Mouse (Mus musculus) lung, postnatal 0 days (tissue): ENCODE data around the gene Bcr. TPM values are rescaled to one million over a fixed set of nuclear protein-coding genes. Genes with fewer than 3 reads are reported as not detected.
A peak's percentile ranks its signal among the peaks of the same experiment; 100 is the strongest.

Source experiments
- ATAC-seq: fragments of 200-750 bp; cut with Nextera tagmentation; 2 replicates; pipeline ENCODE4 v1.8.0; 2017; ENCODE audit warnings: moderate library complexity
- DNase-seq: peaks from one replicate; pipeline ENCODE4 v3.0.0-alpha.2; 2016; ENCODE audit warnings: low spot score
- H3K27ac ChIP-seq: fragments of 300-500 bp; sonication (generic); 2 replicates; pipeline ENCODE4 v1.5.1; 2014; ENCODE audit warnings: antibody characterized with exemption, mild to moderate bottlenecking, low read length, mixed read lengths
- H3K27me3 ChIP-seq: fragments of 300-500 bp; sonication (generic); replicated peaks from 2 replicates; pipeline ENCODE4 v1.6.1; 2014; ENCODE audit warnings: low read length, mixed read lengths; ENCODE audit not compliant: insufficient read depth
- H3K36me3 ChIP-seq: fragments of 300-500 bp; sonication (generic); 2 replicates; pipeline ENCODE4 v1.6.1; 2014; ENCODE audit warnings: low read length, mixed read lengths; ENCODE audit not compliant: insufficient read depth
- H3K4me1 ChIP-seq: fragments of 300-500 bp; sonication (generic); 2 replicates; pipeline ENCODE4 v1.6.1; 2014; ENCODE audit warnings: antibody characterized with exemption, low read depth, low read length, mixed read lengths; ENCODE audit not compliant: insufficient read depth
- H3K4me2 ChIP-seq: fragments of 300-500 bp; sonication (generic); replicated peaks from 2 replicates; pipeline ENCODE4 v1.6.1; 2014; ENCODE audit warnings: low read depth, mild to moderate bottlenecking, low read length, moderate library complexity, mixed read lengths
- H3K4me3 ChIP-seq: fragments of 300-500 bp; sonication (generic); 2 replicates; pipeline ENCODE4 v1.5.1; 2014; ENCODE audit warnings: low read depth, low read length
- H3K9ac ChIP-seq: fragments of 300-500 bp; sonication (generic); replicated peaks from 2 replicates; pipeline ENCODE4 v1.6.1; 2014; ENCODE audit warnings: low read depth, mild to moderate bottlenecking
- H3K9me3 ChIP-seq: fragments of 300-500 bp; sonication (generic); 2 replicates; pipeline ENCODE4 v1.6.1; 2016; ENCODE audit warnings: low read length, mixed read lengths
- CTCF ChIP-seq: IDR thresholded peaks from 2 replicates; pipeline ENCODE4 v1.5.1; 2016; ENCODE audit warnings: antibody characterized with exemption, mild to moderate bottlenecking
- EP300 ChIP-seq: IDR thresholded peaks from 2 replicates; pipeline ENCODE4 v1.6.1; 2016; ENCODE audit warnings: antibody characterized with exemption, mild to moderate bottlenecking, control low read depth
- WGBS: fragments of 180-500 bp; shearing (Covaris S2); extraction: QIAGEN DNeasy Blood & Tissue Kit; methylation state at CpG from one replicate; pipeline ENCODE4 v1.1.7; 2014; 5-methylcytosine and 5-hydroxymethylcytosine counted together
- polyA plus RNA-seq: library from polyadenylated mRNA; unstranded; fragments of >200 nt; fragmentation: Nextera tagmentation; extraction: Ambion mirVana; gene quantifications from 2 replicates; pipeline ENCODE4 v1.2.1, GENCODE M21; 2015

Gene Bcr
- polyA plus RNA-seq, 1 experiment from 2014 or later: 20.2 TPM

DNA sequence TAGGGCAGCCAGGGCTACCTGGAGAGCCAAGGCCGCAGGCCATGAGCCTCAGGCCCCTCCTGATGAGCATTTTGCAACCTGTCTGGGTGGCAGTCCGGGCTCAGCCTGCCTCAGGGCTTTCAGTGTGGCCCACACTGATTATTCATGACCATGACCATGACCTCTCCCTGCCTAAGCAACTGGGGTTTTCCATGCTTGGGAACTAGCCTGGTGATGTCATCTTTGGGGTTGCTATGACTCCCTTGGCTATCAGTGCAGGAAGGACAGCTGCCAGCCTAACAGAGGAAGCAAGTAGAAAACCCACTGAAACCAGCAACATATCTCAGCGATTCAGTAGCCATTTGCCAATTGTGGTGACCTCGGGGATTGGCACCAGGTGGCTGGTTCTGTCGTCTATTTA is 60.6 kb downstream of the Bcr start:
- no peak overlapping the region for H3K27ac ChIP-seq
- H3K4me2 ChIP-seq: no peak overlapping the region
- H3K27me3 ChIP-seq: no peaks in the 10 kb centered on the region
- H3K9ac ChIP-seq: no peak overlapping the region
- peak; percentile 56 for ATAC-seq
- TF ChIP-seq CTCF (no peak), EP300 (no peak)
- H3K9me3 ChIP-seq: no peaks in the 10 kb centered on the region
- DNase-seq: peak; percentile 48
- WGBS: 64% methylated on average over 5 of the region's 5 CpGs
- H3K36me3 ChIP-seq: peaks cover 5% of the 10 kb centered on the region; the same call in 1 of the 2 replicates
- no peak overlapping the region for H3K4me3 ChIP-seq
- H3K4me1 ChIP-seq: 0 out of 2 replicates have a peak, but pooled peaks cover 2% of the 10 kb centered on the region

DNA sequence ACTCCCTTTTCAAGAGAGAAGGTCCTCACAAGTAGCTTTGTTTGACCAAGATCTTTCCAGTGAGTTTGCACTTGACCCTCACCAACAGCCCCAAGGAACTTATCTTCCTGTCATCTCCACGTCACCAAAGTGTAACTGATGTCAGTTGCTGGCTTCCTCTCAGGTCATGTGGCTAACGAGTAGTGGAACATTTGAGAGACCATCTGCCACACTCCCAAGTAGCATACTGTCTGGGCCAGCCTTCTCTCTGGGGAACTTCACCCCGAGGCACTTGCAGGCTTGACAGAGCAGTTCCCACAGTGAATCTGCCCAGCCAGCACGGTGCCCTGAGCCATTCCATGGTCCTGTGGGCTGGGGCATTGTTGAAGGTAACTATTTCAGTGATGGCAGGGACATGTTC is 65.2 kb downstream of the Bcr start:
- Histone ChIP-seq H3K36me3 (peaks cover 5% of the 10 kb centered on the region; the same call in 1 of the 2 replicates), H3K4me2 (no peak overlapping the region), H3K4me1 (no peaks in the 10 kb centered on the region), H3K9me3 (no peaks in the 10 kb centered on the region), H3K9ac (no peak overlapping the region), H3K4me3 (no peak overlapping the region), H3K27me3 (no peaks in the 10 kb centered on the region), H3K27ac (no peak overlapping the region)
- DNase-seq: no peak
- ATAC-seq: no peak
- 50% methylated on average over 4 of the region's 4 CpGs for WGBS
- TF ChIP-seq EP300 (no peak), CTCF (no peak)

DNA sequence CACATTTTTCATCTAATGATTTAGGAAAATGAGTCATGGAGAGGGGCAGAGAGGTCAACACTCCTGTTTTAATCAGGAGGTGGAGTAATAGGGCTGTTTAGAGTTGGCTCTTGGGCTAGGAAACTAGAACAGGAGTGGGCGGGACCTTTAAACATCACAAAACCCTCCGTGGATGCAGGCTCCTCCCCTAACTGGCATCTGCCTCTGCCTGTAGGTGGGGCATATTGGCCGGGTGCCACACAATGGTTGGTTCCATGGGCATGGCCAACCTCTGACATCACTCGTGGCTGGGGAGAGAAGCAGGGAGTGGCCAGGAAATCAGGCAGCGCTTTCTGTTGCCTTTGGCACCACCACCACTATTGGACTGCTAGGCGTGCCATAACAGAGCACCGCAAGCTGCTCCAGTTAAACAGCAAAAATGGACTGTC is 68.9 kb downstream of the Bcr start:
- no peak overlapping the region for H3K27ac ChIP-seq
- ATAC-seq: peak; percentile 84
- no peak overlapping the region for H3K9ac ChIP-seq
- TF ChIP-seq EP300 (peak; percentile 74), CTCF (peak; percentile 37)
- H3K4me3 ChIP-seq: no peak overlapping the region
- H3K36me3 ChIP-seq: peaks cover 13% of the 10 kb centered on the region
- H3K27me3 ChIP-seq: no peaks in the 10 kb centered on the region
- peak; percentile 90 for DNase-seq
- no peaks in the 10 kb centered on the region for H3K4me1 ChIP-seq
- 52% methylated on average over 7 of the region's 7 CpGs for WGBS
- no peaks in the 10 kb centered on the region for H3K9me3 ChIP-seq
- no peak overlapping the region for H3K4me2 ChIP-seq

DNA sequence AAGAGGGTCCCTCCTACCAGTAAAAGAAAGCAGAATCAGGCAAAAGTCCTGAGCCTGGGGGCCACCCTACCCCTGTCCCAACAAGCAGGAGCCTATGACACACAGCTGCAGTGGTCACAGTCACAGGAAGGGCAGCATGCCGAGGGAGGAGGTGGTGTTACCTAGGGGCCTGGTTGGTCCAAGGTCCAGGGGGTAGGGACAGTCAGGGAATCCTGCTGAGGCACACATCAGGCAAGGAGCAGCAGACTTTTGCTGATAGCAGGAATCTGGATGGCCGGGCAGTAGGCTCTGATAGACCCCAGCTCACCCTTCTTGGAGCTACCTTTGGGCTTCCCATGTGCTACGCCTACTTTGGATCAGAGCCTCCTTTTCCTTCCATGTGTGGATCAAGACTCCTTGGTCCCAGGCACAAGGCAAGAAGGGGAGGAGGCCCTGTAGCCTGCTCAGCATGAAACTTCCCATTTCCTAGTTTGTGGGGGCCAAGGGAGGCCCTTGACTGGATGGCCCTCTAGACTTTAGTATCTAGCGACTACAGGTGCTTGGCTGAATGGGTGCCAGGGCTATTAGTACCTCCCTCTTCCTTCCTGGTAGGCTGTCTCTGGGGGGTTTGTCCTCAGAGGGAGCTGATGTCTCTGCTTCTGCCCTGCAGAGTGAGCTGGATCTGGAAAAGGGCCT is 70.1 kb downstream of the Bcr start:
- ATAC-seq (peak; percentile 8; the same call in 1 of the 2 replicates), DNase-seq (peak; percentile 40)
- Histone ChIP-seq H3K4me2 (no peak overlapping the region), H3K4me1 (no peaks in the 10 kb centered on the region), H3K9ac (no peak overlapping the region), H3K9me3 (no peaks in the 10 kb centered on the region), H3K27me3 (no peaks in the 10 kb centered on the region), H3K36me3 (peaks cover 8% of the 10 kb centered on the region), H3K4me3 (no peak overlapping the region), H3K27ac (no peak overlapping the region)
- TF ChIP-seq EP300 (no peak), CTCF (no peak)
- WGBS: 77% methylated on average over 4 of the region's 4 CpGs

DNA sequence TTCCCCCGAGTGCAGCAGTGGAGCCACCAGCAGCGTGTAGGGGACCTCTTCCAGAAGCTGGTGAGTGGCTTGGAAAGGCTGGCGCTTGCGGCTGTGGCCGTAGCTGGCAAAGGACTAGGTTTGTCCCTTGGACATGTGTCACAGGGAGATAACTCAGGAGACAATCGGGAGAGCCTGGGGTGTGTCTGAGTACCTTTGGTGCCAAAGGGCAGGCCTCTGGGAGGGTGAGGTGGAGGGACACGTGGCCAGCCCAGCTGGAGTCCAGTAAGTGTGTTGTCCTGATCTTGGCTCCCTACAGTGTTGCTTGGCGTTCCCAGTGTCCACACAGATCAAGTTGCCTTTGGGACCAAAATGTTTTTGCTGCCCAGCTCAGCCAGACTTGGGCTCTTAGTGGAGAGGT is 71.2 kb downstream of the Bcr start:
- DNase-seq (no peak), ATAC-seq (no peak)
- TF ChIP-seq CTCF (no peak), EP300 (no peak)
- Histone ChIP-seq H3K4me2 (no peak overlapping the region), H3K4me3 (no peak overlapping the region), H3K9me3 (no peaks in the 10 kb centered on the region), H3K4me1 (no peaks in the 10 kb centered on the region), H3K36me3 (peaks cover 10% of the 10 kb centered on the region), H3K9ac (no peak overlapping the region), H3K27me3 (no peaks in the 10 kb centered on the region), H3K27ac (no peak overlapping the region)
- 62% methylated on average over 8 of the region's 8 CpGs for WGBS

DNA sequence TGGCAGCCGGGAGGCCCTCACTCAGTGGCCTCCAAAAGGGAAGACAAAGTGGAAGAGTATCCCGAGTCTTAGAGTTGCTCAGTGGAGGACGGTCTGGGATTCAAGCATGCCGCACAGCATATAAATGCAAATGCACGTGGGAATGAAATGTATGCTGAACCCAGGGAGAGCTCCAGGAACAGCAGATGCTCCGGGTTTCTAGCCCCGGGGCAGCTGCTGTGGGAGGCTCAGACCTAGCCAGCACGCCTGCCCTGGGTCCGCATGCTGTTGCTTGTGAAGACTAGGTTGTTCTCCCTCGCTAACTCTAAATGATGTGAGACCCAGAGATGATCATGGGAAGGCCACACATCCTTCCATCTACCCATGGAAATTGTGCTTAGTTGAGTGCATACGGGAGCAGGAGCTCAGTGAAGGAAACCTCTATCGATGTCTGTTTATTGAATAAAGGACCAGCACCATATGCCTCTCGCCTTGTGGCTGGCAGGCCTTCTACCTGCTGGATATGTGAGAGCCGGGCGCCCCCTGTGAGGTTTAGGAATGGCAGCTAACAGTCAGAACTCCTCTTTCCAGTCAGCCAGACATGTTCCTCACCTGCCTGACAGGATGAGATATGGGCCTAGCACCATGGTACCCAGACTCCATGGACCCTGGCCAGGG is 74.6 kb downstream of the Bcr start:
- H3K27ac ChIP-seq: no peak overlapping the region
- H3K9ac ChIP-seq: no peak overlapping the region
- DNase-seq (no peak), ATAC-seq (no peak)
- no peak overlapping the region for H3K4me2 ChIP-seq
- H3K36me3 ChIP-seq: peaks cover 22% of the 10 kb centered on the region
- no peak overlapping the region for H3K4me3 ChIP-seq
- TF ChIP-seq CTCF: no peak
- TF ChIP-seq EP300: no peak
- H3K4me1 ChIP-seq: no peaks in the 10 kb centered on the region
- H3K9me3 ChIP-seq: no peaks in the 10 kb centered on the region
- 93% methylated on average over 15 of the region's 15 CpGs for WGBS
- no peaks in the 10 kb centered on the region for H3K27me3 ChIP-seq
